Mouse (Mus musculus): ENCODE results near the gene Vmn2r120.
"Not testable (repeated sequence)": the region's sequence is repeated elsewhere in the genome, so short reads cannot be mapped to it uniquely, and the experiment has no call there.

Gene Vmn2r120

GRCm38 (mm10) chr17:57545405-57545804 lies at the start of gene Vmn2r120:
Gene Vmn2r120, minus strand, starts transcription at chr17:57545505.
- no peak for DNase-seq (ENCODE audit: low read depth)

- not testable (repeated sequence) for DNase-seq (ENCODE audit: low read depth)
Observed at GRCm38 (mm10) chr17:57587273-57587672, 42.0 kb upstream of the Vmn2r120 start.

- DNase-seq (ENCODE audit: low read depth): no peak
Observed at GRCm38 (mm10) chr17:57574075-57574705, 28.9 kb upstream of the Vmn2r120 start.

Measured in induced T-regulatory cell, adult 2 months (primary cell).